Mouse (Mus musculus): Measurements from ENCODE around the gene Dscam.

- TF ChIP-seq POLR2A (IDR thresholded peaks at IDR 0.05; ENCODE audit: borderline replicate concordance, control insufficient read depth, low read depth, low read length) (no peak), CTCF (IDR thresholded peaks at IDR 0.05; ENCODE audit: control insufficient read depth, insufficient read depth, low read length) (no peak)
Measured at GRCm38 (mm10) chr16:96756994-96757393, 413.6 kb downstream of the Dscam start.
